Mouse (Mus musculus): ENCODE measurements around the gene Olfr1337.
"Not testable (repeated sequence)": the region's sequence is repeated elsewhere in the genome, so short reads cannot be mapped to it uniquely, and the experiment has no call there.

Olfr1337 gene

DNA sequence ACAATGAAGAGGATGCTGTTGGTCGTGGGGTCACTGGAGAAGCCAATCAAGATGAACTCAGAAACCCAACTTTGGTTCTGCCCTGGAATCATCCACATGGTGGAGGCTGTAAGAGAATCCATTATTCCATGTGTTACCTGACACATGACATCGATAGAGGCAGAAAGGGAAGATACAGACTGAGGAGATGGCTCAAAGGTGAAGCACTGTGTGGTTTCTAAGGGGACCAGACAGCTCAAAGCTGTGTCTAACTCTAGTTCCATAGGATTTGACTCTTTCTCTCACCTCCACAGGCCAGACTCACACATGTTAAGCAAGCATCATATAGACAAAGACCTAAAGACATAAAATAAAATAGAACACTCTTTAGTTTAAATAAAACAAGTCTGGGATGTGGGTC lies at the start of gene Olfr1337:
Olfr1337 (minus strand) TSS at position 101 of the 400 bp plus-strand sequence.
- no peak for DNase-seq (ENCODE audit: low read depth in 2 of 2, low spot score in 2 of 2)

GRCm38 (mm10) chr4:118818921-118819320 lies 36.5 kb upstream of the Olfr1337 start:
- no peak for DNase-seq (ENCODE audit: low read depth in 2 of 2, low spot score in 2 of 2)

- no peak for DNase-seq (ENCODE audit: low read depth in 2 of 2, low spot score in 2 of 2)
Observed at GRCm38 (mm10) chr4:118809844-118810243, 27.5 kb upstream of the Olfr1337 start, which contains the start of gene Olfr1335. Olfr1335 (minus strand) TSS chr4:118809944.

GRCm38 (mm10) chr4:118792796-118793195 lies 10.4 kb upstream of the Olfr1337 start:
- DNase-seq (ENCODE audit: low read depth in 2 of 2, low spot score in 2 of 2), result not testable (repeated sequence)

GRCm38 (mm10) chr4:118758637-118759036 lies 23.7 kb downstream of the Olfr1337 start, which contains the start of gene Olfr1338:
Olfr1338 (minus strand) TSS chr4:118758737.
- DNase-seq (ENCODE audit: low read depth in 2 of 2, low spot score in 2 of 2), result no peak

- no peak for DNase-seq (ENCODE audit: low read depth in 2 of 2, low spot score in 2 of 2)
Observed at GRCm38 (mm10) chr4:118741881-118742280, 40.5 kb downstream of the Olfr1337 start.

GRCm38 (mm10) chr4:118740988-118741698 lies 41.2 kb downstream of the Olfr1337 start:
- no peak for DNase-seq (ENCODE audit: low read depth in 2 of 2, low spot score in 2 of 2)

- no peak for DNase-seq (ENCODE audit: low read depth in 2 of 2, low spot score in 2 of 2)
Observed at GRCm38 (mm10) chr4:118739574-118739973, 42.8 kb downstream of the Olfr1337 start.

- no peak for DNase-seq (ENCODE audit: low read depth in 2 of 2, low spot score in 2 of 2)
Observed at GRCm38 (mm10) chr4:118731875-118732274, 50.5 kb downstream of the Olfr1337 start, which contains the start of gene Olfr1339. Olfr1339 (plus strand) TSS chr4:118732175.
